Comparison of ENCODE assay signal across 8 mouse cellular contexts in genomic region chr11:73047542-73047996, GRCm38 (mm10). TPM values are rescaled to one million over a fixed set of nuclear protein-coding genes. Genes with fewer than 3 reads are reported as not detected.
A peak's percentile ranks its signal among the peaks of the same experiment; 100 is the strongest.
DNase-seq lines count a peak whose midpoint lies in the region; ATAC-seq lines count a peak whose summit lies in the region.

Ncbp3 (plus strand) TSS chr11:73047783.

- H3K27me3 ChIP-seq in embryonic facial prominence, embryonic 13.5 days: no peaks in the 10 kb centered on the region
- H3K27me3 ChIP-seq in limb, embryonic 13.5 days: no peaks in the 10 kb centered on the region
- H3K27me3 ChIP-seq in midbrain, embryonic 16.5 days (ENCODE audit: control insufficient read depth, insufficient read depth, low read depth, low read length): no peaks in the 10 kb centered on the region

- peak within 1 kb of the TSS; percentile 87 for H3K27ac ChIP-seq in embryonic facial prominence, embryonic 13.5 days
- H3K27ac ChIP-seq in limb, embryonic 13.5 days: peak within 1 kb of the TSS; percentile 81
- H3K27ac ChIP-seq in midbrain, embryonic 16.5 days (ENCODE audit: low read length): peak within 1 kb of the TSS; percentile 86

- peak; percentile 94 for DNase-seq in 3134 (ENCODE audit: extremely low read depth, insufficient read length, low spot score)
- peak; percentile 97 for DNase-seq in adrenal gland, postnatal 36 days
- DNase-seq in heart, adult 18-20 months: peak; percentile 97
- peak; percentile 96 to 98 for DNase-seq in kidney, adult 8-10 months
- DNase-seq in spleen, postnatal 10 days (ENCODE audit: low spot score in 2 of 2): peak; percentile 97 to 98

- H3K9ac ChIP-seq in embryonic facial prominence, embryonic 13.5 days: peak within 1 kb of the TSS; percentile 96
- peak within 1 kb of the TSS; percentile 92 for H3K9ac ChIP-seq in limb, embryonic 13.5 days
- H3K9ac ChIP-seq in midbrain, embryonic 16.5 days (ENCODE audit: low read depth, low read length): peak within 1 kb of the TSS; percentile 95

- peaks cover 18% of the 10 kb centered on the region for H3K4me1 ChIP-seq in embryonic facial prominence, embryonic 13.5 days
- H3K4me1 ChIP-seq in limb, embryonic 13.5 days: peaks cover 24% of the 10 kb centered on the region
- H3K4me1 ChIP-seq in midbrain, embryonic 16.5 days (ENCODE audit: control insufficient read depth, insufficient read depth, low read length): peaks cover 12% of the 10 kb centered on the region

- peak; percentile 93 for ATAC-seq in embryonic facial prominence, embryonic 13.5 days (ENCODE audit: insufficient number of reproducible peaks, insufficient read depth, low FRiP score, low TSS enrichment, low read depth)
- peak; percentile 96 for ATAC-seq in limb, embryonic 13.5 days (ENCODE audit: low FRiP score, low read depth)
- ATAC-seq in midbrain, embryonic 16.5 days: peak; percentile 96

- H3K4me2 ChIP-seq in embryonic facial prominence, embryonic 13.5 days: peak within 1 kb of the TSS; percentile 77
- H3K4me2 ChIP-seq in limb, embryonic 13.5 days (replicated peaks): peak within 1 kb of the TSS; percentile 82
- H3K4me2 ChIP-seq in midbrain, embryonic 16.5 days (ENCODE audit: low read length): peak within 1 kb of the TSS; percentile 80

- peaks cover 17% of the 10 kb centered on the region for H3K36me3 ChIP-seq in embryonic facial prominence, embryonic 13.5 days
- peaks cover 17% of the 10 kb centered on the region for H3K36me3 ChIP-seq in limb, embryonic 13.5 days
- peaks cover 5% of the 10 kb centered on the region; the same call in 1 of the 2 replicates for H3K36me3 ChIP-seq in midbrain, embryonic 16.5 days (ENCODE audit: control insufficient read depth, insufficient read depth, low read length)

- H3K4me3 ChIP-seq in embryonic facial prominence, embryonic 13.5 days: peak within 1 kb of the TSS; percentile 92
- peak within 1 kb of the TSS; percentile 90 for H3K4me3 ChIP-seq in limb, embryonic 13.5 days
- H3K4me3 ChIP-seq in midbrain, embryonic 16.5 days (ENCODE audit: low read depth, low read length): peak within 1 kb of the TSS; percentile 76

- WGBS in embryonic facial prominence, embryonic 13.5 days: under 1% methylated on average over 39 of the region's 39 CpGs
- under 1% methylated on average over 39 of the region's 39 CpGs for WGBS in limb, embryonic 13.5 days
- WGBS in midbrain, embryonic 16.5 days: under 1% methylated on average over 39 of the region's 39 CpGs

- no peaks in the 10 kb centered on the region for H3K9me3 ChIP-seq in embryonic facial prominence, embryonic 13.5 days
- H3K9me3 ChIP-seq in limb, embryonic 13.5 days: no peaks in the 10 kb centered on the region
- no peaks in the 10 kb centered on the region for H3K9me3 ChIP-seq in midbrain, embryonic 16.5 days (replicated peaks; ENCODE audit: control insufficient read depth, low read length, poor library complexity, severe bottlenecking)

RNA-seq across cellular contexts. Expression of gene Ncbp3, which starts in this region (rescaled TPM):
- 10 to 100 TPM; 11.0 to 12.0 TPM for total RNA-seq in adrenal gland, postnatal 36 days (2021)
- polyA plus RNA-seq in embryonic facial prominence, embryonic 13.5 days (2015; fragmentation: Nextera tagmentation; extraction: Ambion mirVana): 14.4 and 14.5 TPM in 2 replicates
- 1 to 10 TPM; 5.6 to 6.2 TPM for total RNA-seq in heart, adult 18-20 months (2021)
- 14.0 and 14.5 TPM in 2 replicates for polyA plus RNA-seq in limb, embryonic 13.5 days (2015; fragmentation: Nextera tagmentation; extraction: Ambion mirVana)
- 9.8 and 12.1 TPM in 2 replicates for polyA plus RNA-seq in midbrain, embryonic 16.5 days (2015; fragmentation: Nextera tagmentation; extraction: Ambion mirVana)

Comparison
In these comparisons a context has a peak if more than half of its experiments do, and no peak if none do; other contexts are left out.
1. Peak in every context shown above with its lines: DNase-seq, ATAC-seq, H3K4me3 ChIP-seq and H3K27ac ChIP-seq.